Mouse (Mus musculus): Measurements from ENCODE around the gene Psenen. TPM values are rescaled to one million over a fixed set of nuclear protein-coding genes. Genes with fewer than 3 reads are reported as not detected.

Gene Psenen
- total RNA-seq, 4 experiments from 2014 or later = 146 to 179 (median 164) TPM

Small RNAs within 50 kb of the gene (microRNA-seq; reads per million reads assigned to microRNA genes)
- 1.0 to 1.6 reads per million in 2 experiments for gene Gm38670
- 0.34 to 0.35 reads per million in 2 experiments for gene Mir3569

Other genes starting within 250 kb of the Psenen start
- 100 to 1,000 TPM in 1 of 4 experiments, 10 to 100 TPM in 3; 22.5 to 102 (median 57.8) TPM for gene Syne4, start 248.8 kb downstream of the Psenen start, total RNA-seq (2022)
- gene E130208F15Rik, start 241.9 kb downstream of the Psenen start, total RNA-seq (2022) = 1 to 10 TPM in 3 of 4 experiments, under 1 TPM in 1; 0.87 to 2.2 (median 1.8) TPM
- 10 to 100 TPM; 13.9 to 18.4 (median 16.1) TPM for gene Sdhaf1, start 239.7 kb downstream of the Psenen start, total RNA-seq (2022)
- gene Lrfn3, start 200.9 kb downstream of the Psenen start, total RNA-seq (2022) = 10 to 100 TPM; 11.5 to 15.8 (median 12.7) TPM
- 10 to 100 TPM; 31.8 to 65.8 (median 51.1) TPM for gene Tyrobp, start 149.9 kb downstream of the Psenen start, total RNA-seq (2022)
- gene Hcst, start 143.8 kb downstream of the Psenen start, total RNA-seq (2022) = 1 to 10 TPM in 3 of 4 experiments, under 1 TPM in 1; 0.98 to 2.3 (median 1.4) TPM
- gene Nfkbid, start 141.9 kb downstream of the Psenen start, total RNA-seq (2022) = 1 to 10 TPM in 3 of 4 experiments, under 1 TPM in 1; 0.73 to 2.4 (median 1.7) TPM
- 10 to 100 TPM; 45.2 to 59.3 (median 46.7) TPM for gene Aplp1, start 118.1 kb downstream of the Psenen start, total RNA-seq (2022)
- not detected for gene Kirrel2, start 105.9 kb downstream of the Psenen start, total RNA-seq (2022)
- gene Nphs1, start 105.3 kb downstream of the Psenen start, total RNA-seq (2022) = not detected
- under 1 TPM in 1 of 4 experiments, not detected in 3; 0.56 TPM for gene Prodh2, start 70.0 kb downstream of the Psenen start, total RNA-seq (2022)
- gene Arhgap33, start 28.6 kb downstream of the Psenen start, total RNA-seq (2022) = 1 to 10 TPM; 2.2 to 9.4 (median 6.4) TPM
- 10 to 100 TPM; 23.5 to 56.3 (median 32.4) TPM for gene Hspb6, start 11.4 kb downstream of the Psenen start, total RNA-seq (2022)
- gene Proser3, start 11.3 kb downstream of the Psenen start, total RNA-seq (2022) = 10 to 100 TPM in 2 of 4 experiments, 1 to 10 TPM in 2; 9.1 to 13.4 (median 10.0) TPM
- gene Lin37, start 3.8 kb downstream of the Psenen start, total RNA-seq (2022) = 10 to 100 TPM; 56.1 to 65.5 (median 61.7) TPM
- gene U2af1l4, start 326 bp downstream of the Psenen start, total RNA-seq (2022) = 10 to 100 TPM; 70.4 to 83.6 (median 73.1) TPM
- 10 to 100 TPM in 1 of 4 experiments, 1 to 10 TPM in 3; 2.9 to 11.3 (median 7.4) TPM for gene Gm49396, start 283 bp downstream of the Psenen start, total RNA-seq (2022)
- gene Igflr1, start 1.8 kb upstream of the Psenen start, total RNA-seq (2022) = 1 to 10 TPM; 2.1 to 7.9 (median 3.6) TPM
- gene Kmt2b, start 25.1 kb upstream of the Psenen start, total RNA-seq (2022) = 10 to 100 TPM; 36.8 to 65.3 (median 57.0) TPM
- 1 to 10 TPM in 1 of 4 experiments, under 1 TPM in 1, not detected in 2; 0.73 to 1.8 TPM for gene Zbtb32, start 35.3 kb upstream of the Psenen start, total RNA-seq (2022)
- gene Upk1a, start 49.2 kb upstream of the Psenen start, total RNA-seq (2022) = under 1 TPM in 3 of 4 experiments, not detected in 1; 0.27 to 0.34 (median 0.31) TPM
- 1,000 to 10,000 TPM in 2 of 4 experiments, 100 to 1,000 TPM in 2; 538 to 1,102 (median 895) TPM for gene Cox6b1, start 62.5 kb upstream of the Psenen start, total RNA-seq (2022)
- gene Etv2, start 72.2 kb upstream of the Psenen start, total RNA-seq (2022) = not detected
- gene Rbm42, start 86.7 kb upstream of the Psenen start, total RNA-seq (2022) = 10 to 100 TPM; 76.5 to 93.6 (median 85.1) TPM
- gene Haus5, start 101.4 kb upstream of the Psenen start, total RNA-seq (2022) = 10 to 100 TPM in 3 of 4 experiments, 1 to 10 TPM in 1; 7.7 to 17.6 (median 12.1) TPM
- gene Pmis2, start 108.0 kb upstream of the Psenen start, total RNA-seq (2022) = under 1 TPM in 1 of 4 experiments, not detected in 3; 0.75 TPM
- gene 2200002J24Rik, start 135.3 kb upstream of the Psenen start, total RNA-seq (2022) = 10 to 100 TPM in 1 of 4 experiments, 1 to 10 TPM in 3; 2.5 to 12.3 (median 5.8) TPM
- gene Atp4a, start 148.6 kb upstream of the Psenen start, total RNA-seq (2022) = 10 to 100 TPM in 2 of 4 experiments, 1 to 10 TPM in 2; 2.9 to 15.5 (median 9.4) TPM
- gene Tmem147, start 165.9 kb upstream of the Psenen start, total RNA-seq (2022) = 100 to 1,000 TPM; 179 to 210 (median 202) TPM
- not detected for gene Gapdhs, start 180.1 kb upstream of the Psenen start, total RNA-seq (2022)
- 100 to 1,000 TPM; 213 to 399 (median 309) TPM for gene Sbsn, start 187.8 kb upstream of the Psenen start, total RNA-seq (2022)
- 1 to 10 TPM; 2.7 to 4.6 (median 4.2) TPM for gene Dmkn, start 200.1 kb upstream of the Psenen start, total RNA-seq (2022)
- not detected for gene Krtdap, start 224.3 kb upstream of the Psenen start, total RNA-seq (2022)